Mouse (Mus musculus): ENCODE data around the gene Tec. TPM values are rescaled to one million over a fixed set of nuclear protein-coding genes. Genes with fewer than 3 reads are reported as not detected.
A peak's percentile ranks its signal among the peaks of the same experiment; 100 is the strongest.

The Tec gene
- polyA plus RNA-seq, 1 experiment from 2014 or later, result 3.2 TPM

GRCm38 (mm10) chr5:72897998-72898397, 29.7 kb upstream of the Tec start:
- no peak overlapping the region for H3K4me3 ChIP-seq (ENCODE audit: low read depth, low read length)
- DNase-seq (ENCODE audit: low spot score), result no peak
- WGBS, result 48% methylated on average over 6 of the region's 6 CpGs
- no peak for ATAC-seq (replicated peaks; ENCODE audit: insufficient number of reproducible peaks, low FRiP score, low TSS enrichment, low read depth)
- no peaks in the 10 kb centered on the region for H3K27me3 ChIP-seq (ENCODE audit: control insufficient read depth, insufficient read depth, low read length)
- H3K9me3 ChIP-seq (replicated peaks; ENCODE audit: control insufficient read depth, low read length), result no peaks in the 10 kb centered on the region
- no peaks in the 10 kb centered on the region for H3K4me1 ChIP-seq (ENCODE audit: control insufficient read depth, insufficient read depth, low read length)
- H3K9ac ChIP-seq (replicated peaks; ENCODE audit: low read length), result no peak overlapping the region
- no peak overlapping the region for H3K27ac ChIP-seq (replicated peaks; ENCODE audit: low read depth, low read length)
- H3K36me3 ChIP-seq (replicated peaks; ENCODE audit: control insufficient read depth, insufficient read depth, low read depth, low read length), result no peaks in the 10 kb centered on the region
- no peak overlapping the region for H3K4me2 ChIP-seq (ENCODE audit: low read depth, low read length)

DNA sequence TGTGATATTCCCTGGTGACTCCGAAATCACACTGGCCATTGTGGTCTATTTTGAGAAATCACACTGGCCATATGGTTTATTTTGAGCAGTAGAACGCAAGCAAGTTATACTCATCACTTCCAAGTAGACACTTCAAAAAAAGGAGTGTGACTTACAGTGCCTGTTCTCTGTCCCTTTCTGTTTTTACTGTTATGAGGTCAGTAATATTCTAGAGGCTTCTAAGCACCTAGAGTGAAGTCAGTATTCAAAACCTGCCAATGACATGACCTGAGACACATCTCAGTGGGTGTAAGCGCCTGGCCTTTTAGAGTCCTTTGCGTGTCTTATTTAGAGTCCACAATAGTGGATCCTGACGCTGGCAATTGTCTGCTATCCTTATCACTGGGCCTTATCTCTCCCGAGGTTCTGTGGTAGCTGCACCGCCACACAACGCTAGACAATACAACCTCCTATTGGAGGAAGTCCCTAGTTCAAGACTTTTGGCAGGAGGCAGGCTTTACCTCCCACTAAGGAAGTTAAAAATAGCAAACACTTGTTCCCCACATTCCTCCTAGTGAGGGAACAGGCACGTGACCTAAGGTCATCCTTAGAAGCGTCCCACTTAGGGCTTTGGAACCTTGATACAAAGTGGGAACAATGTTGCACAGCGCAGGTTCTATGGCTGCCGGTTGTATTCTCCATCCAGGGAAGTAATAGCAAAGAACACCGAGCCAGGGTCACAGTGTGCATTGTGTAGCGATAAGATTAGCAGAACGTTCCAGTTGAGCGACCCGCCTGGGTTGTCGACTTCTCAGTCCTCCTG, 28.4 kb upstream of the Tec start:
- no peak overlapping the region for H3K9ac ChIP-seq (replicated peaks; ENCODE audit: low read length)
- no peaks in the 10 kb centered on the region for H3K4me1 ChIP-seq (ENCODE audit: control insufficient read depth, insufficient read depth, low read length)
- H3K4me3 ChIP-seq (ENCODE audit: low read depth, low read length), result no peak overlapping the region
- 75% methylated on average over 18 of the region's 18 CpGs for WGBS
- DNase-seq (ENCODE audit: low spot score), result no peak
- no peaks in the 10 kb centered on the region for H3K27me3 ChIP-seq (ENCODE audit: control insufficient read depth, insufficient read depth, low read length)
- H3K9me3 ChIP-seq (replicated peaks; ENCODE audit: control insufficient read depth, low read length), result no peaks in the 10 kb centered on the region
- H3K4me2 ChIP-seq (ENCODE audit: low read depth, low read length), result no peak overlapping the region
- no peak overlapping the region for H3K27ac ChIP-seq (replicated peaks; ENCODE audit: low read depth, low read length)
- no peaks in the 10 kb centered on the region for H3K36me3 ChIP-seq (replicated peaks; ENCODE audit: control insufficient read depth, insufficient read depth, low read depth, low read length)
- ATAC-seq (replicated peaks; ENCODE audit: insufficient number of reproducible peaks, low FRiP score, low TSS enrichment, low read depth), result no peak

DNA sequence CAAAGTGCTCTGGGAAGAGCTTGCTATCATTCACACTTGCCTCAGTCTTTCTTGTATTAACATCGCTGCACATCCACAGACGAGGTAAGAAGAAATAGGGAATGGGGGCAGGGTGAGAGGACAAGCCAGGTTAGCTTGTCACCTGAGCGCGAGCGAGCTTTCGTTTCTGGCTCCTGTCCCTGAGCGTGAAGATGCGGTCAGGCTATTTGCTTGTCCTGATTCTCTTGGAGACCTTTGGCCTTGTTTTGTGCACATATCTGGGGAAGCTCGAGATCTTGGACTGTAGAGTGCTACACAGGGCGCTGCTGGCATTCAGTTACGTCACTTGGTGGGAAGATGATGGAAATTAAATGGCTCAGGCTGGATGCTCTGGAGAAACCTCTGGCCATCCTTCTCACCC, 27.0 kb upstream of the Tec start:
- H3K4me2 ChIP-seq (ENCODE audit: low read depth, low read length), result no peak overlapping the region
- no peaks in the 10 kb centered on the region for H3K4me1 ChIP-seq (ENCODE audit: control insufficient read depth, insufficient read depth, low read length)
- no peaks in the 10 kb centered on the region for H3K27me3 ChIP-seq (ENCODE audit: control insufficient read depth, insufficient read depth, low read length)
- H3K4me3 ChIP-seq (ENCODE audit: low read depth, low read length), result no peak overlapping the region
- ATAC-seq (replicated peaks; ENCODE audit: insufficient number of reproducible peaks, low FRiP score, low TSS enrichment, low read depth) (no peak), DNase-seq (ENCODE audit: low spot score) (no peak)
- WGBS, result 94% methylated on average over 11 of the region's 11 CpGs
- no peaks in the 10 kb centered on the region for H3K9me3 ChIP-seq (replicated peaks; ENCODE audit: control insufficient read depth, low read length)
- H3K9ac ChIP-seq (replicated peaks; ENCODE audit: low read length), result no peak overlapping the region
- no peak overlapping the region for H3K27ac ChIP-seq (replicated peaks; ENCODE audit: low read depth, low read length)
- no peaks in the 10 kb centered on the region for H3K36me3 ChIP-seq (replicated peaks; ENCODE audit: control insufficient read depth, insufficient read depth, low read depth, low read length)

- no peaks in the 10 kb centered on the region for H3K27me3 ChIP-seq (ENCODE audit: control insufficient read depth, insufficient read depth, low read length)
- no peak overlapping the region for H3K4me3 ChIP-seq (ENCODE audit: low read depth, low read length)
- H3K9ac ChIP-seq (replicated peaks; ENCODE audit: low read length), result no peak overlapping the region
- no peaks in the 10 kb centered on the region for H3K9me3 ChIP-seq (replicated peaks; ENCODE audit: control insufficient read depth, low read length)
- no peak overlapping the region for H3K4me2 ChIP-seq (ENCODE audit: low read depth, low read length)
- no peak for ATAC-seq (replicated peaks; ENCODE audit: insufficient number of reproducible peaks, low FRiP score, low TSS enrichment, low read depth)
- DNase-seq (ENCODE audit: low spot score), result no peak
- H3K36me3 ChIP-seq (replicated peaks; ENCODE audit: control insufficient read depth, insufficient read depth, low read depth, low read length), result no peaks in the 10 kb centered on the region
- H3K4me1 ChIP-seq (ENCODE audit: control insufficient read depth, insufficient read depth, low read length), result no peaks in the 10 kb centered on the region
- 60% methylated on average over 5 of the region's 5 CpGs for WGBS
- H3K27ac ChIP-seq (replicated peaks; ENCODE audit: low read depth, low read length), result no peak overlapping the region
Observed at GRCm38 (mm10) chr5:72893987-72894386, 25.7 kb upstream of the Tec start.

DNA sequence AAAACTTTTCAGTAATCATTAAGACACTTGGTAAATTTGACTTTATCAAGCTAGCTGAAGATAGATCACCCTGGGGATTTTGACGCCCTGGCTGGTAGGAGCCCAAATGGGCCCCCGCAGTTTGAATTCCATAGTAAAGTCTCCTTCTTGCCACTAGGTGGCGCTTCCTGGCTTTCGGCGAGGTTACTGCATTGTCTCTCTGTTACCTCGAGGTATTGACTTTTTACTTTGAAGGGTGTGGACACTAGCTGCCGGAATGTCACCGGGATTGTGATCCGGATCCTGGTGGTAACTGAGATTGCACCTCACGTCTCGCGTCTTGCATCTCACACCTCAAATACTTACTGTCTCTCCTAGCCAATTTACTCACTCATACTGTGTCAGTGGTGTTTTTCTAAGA, 23.3 kb upstream of the Tec start:
- ATAC-seq (replicated peaks; ENCODE audit: insufficient number of reproducible peaks, low FRiP score, low TSS enrichment, low read depth), result 0 out of 2 replicates have a peak, but pooled peaks have one; percentile 34
- no peaks in the 10 kb centered on the region for H3K36me3 ChIP-seq (replicated peaks; ENCODE audit: control insufficient read depth, insufficient read depth, low read depth, low read length)
- H3K4me1 ChIP-seq (ENCODE audit: control insufficient read depth, insufficient read depth, low read length), result no peaks in the 10 kb centered on the region
- 5% methylated on average over 12 of the region's 12 CpGs for WGBS
- no peak overlapping the region for H3K4me2 ChIP-seq (ENCODE audit: low read depth, low read length)
- no peak overlapping the region for H3K9ac ChIP-seq (replicated peaks; ENCODE audit: low read length)
- H3K27ac ChIP-seq (replicated peaks; ENCODE audit: low read depth, low read length), result no peak overlapping the region
- DNase-seq (ENCODE audit: low spot score), result peak; percentile 76
- no peaks in the 10 kb centered on the region for H3K27me3 ChIP-seq (ENCODE audit: control insufficient read depth, insufficient read depth, low read length)
- no peak overlapping the region for H3K4me3 ChIP-seq (ENCODE audit: low read depth, low read length)
- no peaks in the 10 kb centered on the region for H3K9me3 ChIP-seq (replicated peaks; ENCODE audit: control insufficient read depth, low read length)

GRCm38 (mm10) chr5:72888260-72888659, 20.0 kb upstream of the Tec start:
- H3K4me1 ChIP-seq (ENCODE audit: control insufficient read depth, insufficient read depth, low read length), result no peaks in the 10 kb centered on the region

GRCm38 (mm10) chr5:72886458-72887222, 18.4 kb upstream of the Tec start:
- no peaks in the 10 kb centered on the region for H3K27me3 ChIP-seq (ENCODE audit: control insufficient read depth, insufficient read depth, low read length)
- DNase-seq (ENCODE audit: low spot score) (peak; percentile 69), ATAC-seq (replicated peaks; ENCODE audit: insufficient number of reproducible peaks, low FRiP score, low TSS enrichment, low read depth) (no peak)
- no peak overlapping the region for H3K4me2 ChIP-seq (ENCODE audit: low read depth, low read length)
- H3K36me3 ChIP-seq (replicated peaks; ENCODE audit: control insufficient read depth, insufficient read depth, low read depth, low read length), result no peaks in the 10 kb centered on the region
- 66% methylated on average over 18 of the region's 19 CpGs for WGBS
- no peak overlapping the region for H3K4me3 ChIP-seq (ENCODE audit: low read depth, low read length)
- no peaks in the 10 kb centered on the region for H3K4me1 ChIP-seq (ENCODE audit: control insufficient read depth, insufficient read depth, low read length)
- H3K9ac ChIP-seq (replicated peaks; ENCODE audit: low read length), result no peak overlapping the region
- no peak overlapping the region for H3K27ac ChIP-seq (replicated peaks; ENCODE audit: low read depth, low read length)
- no peaks in the 10 kb centered on the region for H3K9me3 ChIP-seq (replicated peaks; ENCODE audit: control insufficient read depth, low read length)

More at GRCm38 (mm10) chr5:72888260-72888659, 20.0 kb upstream of the Tec start:
- 89% methylated on average over 7 of the region's 7 CpGs for WGBS
- H3K4me2 ChIP-seq (ENCODE audit: low read depth, low read length), result no peak overlapping the region
- ATAC-seq (replicated peaks; ENCODE audit: insufficient number of reproducible peaks, low FRiP score, low TSS enrichment, low read depth) (no peak), DNase-seq (ENCODE audit: low spot score) (no peak)
- H3K36me3 ChIP-seq (replicated peaks; ENCODE audit: control insufficient read depth, insufficient read depth, low read depth, low read length), result no peaks in the 10 kb centered on the region
- H3K27me3 ChIP-seq (ENCODE audit: control insufficient read depth, insufficient read depth, low read length), result no peaks in the 10 kb centered on the region
- H3K27ac ChIP-seq (replicated peaks; ENCODE audit: low read depth, low read length), result no peak overlapping the region
- H3K9ac ChIP-seq (replicated peaks; ENCODE audit: low read length), result no peak overlapping the region
- H3K4me3 ChIP-seq (ENCODE audit: low read depth, low read length), result no peak overlapping the region
- no peaks in the 10 kb centered on the region for H3K9me3 ChIP-seq (replicated peaks; ENCODE audit: control insufficient read depth, low read length)

DNA sequence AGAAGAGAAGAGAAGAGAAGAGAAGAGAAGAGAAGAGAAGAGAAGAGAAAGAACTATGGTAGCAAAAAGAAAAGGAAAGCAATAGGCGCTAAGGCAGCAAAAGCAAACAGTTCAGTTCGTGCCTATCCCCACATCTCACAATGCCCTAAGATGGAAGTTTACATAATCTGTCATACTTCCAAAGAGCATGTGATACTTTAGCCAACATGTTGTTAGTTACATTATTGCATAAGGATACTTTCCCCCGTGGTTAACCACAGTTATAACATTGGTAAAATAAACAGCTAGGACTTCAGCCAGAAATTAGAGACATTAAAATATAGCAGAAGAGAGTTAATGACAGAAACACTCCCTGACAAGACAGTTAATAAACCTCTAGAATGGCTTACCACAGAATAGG, 15.4 kb upstream of the Tec start:
- DNase-seq (ENCODE audit: low spot score) (no peak), ATAC-seq (replicated peaks; ENCODE audit: insufficient number of reproducible peaks, low FRiP score, low TSS enrichment, low read depth) (no peak)
- Histone ChIP-seq H3K9me3 (replicated peaks; ENCODE audit: control insufficient read depth, low read length) (no peaks in the 10 kb centered on the region), H3K27me3 (ENCODE audit: control insufficient read depth, insufficient read depth, low read length) (no peaks in the 10 kb centered on the region), H3K9ac (replicated peaks; ENCODE audit: low read length) (no peak overlapping the region), H3K4me1 (ENCODE audit: control insufficient read depth, insufficient read depth, low read length) (no peaks in the 10 kb centered on the region), H3K4me2 (ENCODE audit: low read depth, low read length) (no peak overlapping the region), H3K36me3 (replicated peaks; ENCODE audit: control insufficient read depth, insufficient read depth, low read depth, low read length) (no peaks in the 10 kb centered on the region), H3K27ac (replicated peaks; ENCODE audit: low read depth, low read length) (no peak overlapping the region), H3K4me3 (ENCODE audit: low read depth, low read length) (no peak overlapping the region)
- 78% methylated on average over 3 of the region's 3 CpGs for WGBS

Data from embryonic facial prominence, embryonic 11.5 days (tissue).